Mouse (Mus musculus): ENCODE measurements at regions not wholly inside any gene's neighbourhood (a gene's known extent, or its start where the extent isn't known, plus 50 kb on each side); places are given as distances from the start of the nearest gene placed in this dataset.

DNA sequence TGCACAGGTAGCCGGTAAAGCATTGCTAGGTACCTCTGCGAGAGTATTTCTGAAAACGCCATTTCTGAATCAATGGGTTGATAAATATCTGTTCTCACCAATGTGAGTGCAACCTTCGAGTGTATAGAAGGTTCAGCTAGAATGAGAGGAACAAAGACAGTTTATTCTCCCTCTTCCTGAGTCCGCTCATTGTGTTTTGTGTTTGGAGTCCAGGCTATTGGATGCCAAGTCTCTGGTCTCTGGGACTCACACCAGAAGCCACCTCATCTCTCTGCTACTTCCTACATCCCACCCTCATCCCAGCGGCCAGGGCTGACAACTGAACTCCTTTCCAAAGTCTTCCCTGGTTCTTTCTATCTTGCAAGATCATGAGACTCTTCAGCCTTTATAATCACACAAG is 62.7 kb downstream of the Lrrc30 start:
- DNase-seq: peak; percentile 64

GRCm38 (mm10) chr17:67566216-67566615 is 66.3 kb downstream of the Lrrc30 start:
- DNase-seq: peak; percentile 64

DNA sequence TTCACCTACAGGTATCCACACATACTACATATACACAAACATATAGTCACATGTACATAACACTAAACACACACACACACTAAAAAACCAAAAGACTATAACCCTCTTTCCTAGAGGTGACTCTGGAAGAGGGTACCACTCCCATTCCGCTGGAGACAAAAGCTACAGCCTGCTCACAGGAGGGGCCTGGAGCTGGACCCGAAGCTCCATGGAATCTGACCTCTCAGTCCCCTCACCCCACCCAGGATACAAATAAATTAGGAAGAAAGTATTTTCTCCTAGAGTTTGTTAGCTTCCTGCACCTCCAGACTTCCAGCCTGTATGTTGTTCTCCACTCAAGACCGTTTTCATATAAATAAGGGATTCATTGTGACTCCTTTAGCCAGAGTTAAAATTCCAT is 66.8 kb downstream of the Lrrc30 start:
- peak; percentile 33 for DNase-seq

- DNase-seq: peak; percentile 50
Measured at GRCm38 (mm10) chr17:67564845-67565244, 67.7 kb downstream of the Lrrc30 start.

DNA sequence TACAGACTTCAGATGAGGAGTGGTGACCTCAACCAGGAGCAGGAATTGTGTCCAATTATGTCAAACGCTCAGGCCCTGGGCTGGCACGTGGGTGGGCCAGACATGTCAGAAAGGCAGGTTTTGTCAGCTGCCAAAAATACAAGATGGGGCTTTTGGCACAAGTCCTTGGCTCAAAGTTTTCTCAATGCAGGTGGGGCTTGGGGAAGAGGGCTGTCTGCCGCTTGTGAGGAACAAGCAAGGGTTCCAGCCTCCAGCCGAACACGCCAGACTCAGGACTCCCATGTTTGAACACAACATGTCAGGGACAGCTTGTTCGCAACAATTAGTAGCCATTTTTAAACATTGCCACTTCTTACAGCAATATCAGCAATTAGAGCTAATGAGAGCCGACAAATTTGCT is 69.5 kb downstream of the Lrrc30 start:
- no peak for DNase-seq

DNA sequence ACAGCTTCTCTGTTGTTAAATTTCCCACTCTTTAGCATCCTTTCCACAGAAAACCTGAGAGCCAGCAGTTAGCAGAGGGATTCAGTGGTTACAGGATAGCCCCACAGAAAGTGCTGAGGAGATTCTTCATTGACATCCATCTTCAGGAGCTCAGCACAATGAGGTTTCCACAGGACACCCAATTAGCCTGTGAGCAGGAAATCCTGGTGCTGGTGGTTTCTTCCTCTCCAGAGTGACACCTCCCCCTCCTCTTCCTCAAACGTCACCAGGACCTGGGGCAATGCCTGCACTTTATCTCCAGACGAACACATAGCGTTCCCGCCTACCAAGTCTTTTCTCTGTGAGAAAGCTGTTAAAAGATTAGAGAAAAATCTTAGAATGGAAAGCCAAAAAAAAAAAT is 70.7 kb downstream of the Lrrc30 start:
- DNase-seq: peak; percentile 69

DNA sequence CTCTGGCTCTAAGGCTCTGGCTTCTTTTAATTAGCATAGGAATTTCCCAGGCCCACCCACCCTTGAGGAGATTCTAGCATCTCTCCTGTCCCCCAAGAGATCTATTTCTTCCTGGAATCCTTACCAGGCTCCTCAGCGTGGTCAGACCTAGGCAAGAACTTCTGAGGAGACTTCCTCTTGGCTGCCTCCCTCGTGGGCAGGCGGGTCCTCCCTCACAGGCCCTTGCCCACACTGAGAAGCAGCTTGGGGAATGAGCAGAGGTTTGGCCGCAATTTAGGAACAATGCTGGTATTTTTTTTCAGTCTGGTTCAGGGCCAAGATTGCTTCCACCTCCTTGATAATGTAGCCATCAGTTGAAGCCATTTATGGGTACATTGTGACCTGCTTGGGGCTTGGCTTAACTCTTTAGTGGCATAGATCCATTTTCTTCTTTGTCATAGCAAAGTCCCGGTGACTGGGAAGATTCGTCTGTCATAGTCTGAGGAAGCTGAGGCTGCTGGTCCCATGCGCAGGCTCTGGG is 75.1 kb downstream of the Lrrc30 start:
- no peak for DNase-seq

DNA sequence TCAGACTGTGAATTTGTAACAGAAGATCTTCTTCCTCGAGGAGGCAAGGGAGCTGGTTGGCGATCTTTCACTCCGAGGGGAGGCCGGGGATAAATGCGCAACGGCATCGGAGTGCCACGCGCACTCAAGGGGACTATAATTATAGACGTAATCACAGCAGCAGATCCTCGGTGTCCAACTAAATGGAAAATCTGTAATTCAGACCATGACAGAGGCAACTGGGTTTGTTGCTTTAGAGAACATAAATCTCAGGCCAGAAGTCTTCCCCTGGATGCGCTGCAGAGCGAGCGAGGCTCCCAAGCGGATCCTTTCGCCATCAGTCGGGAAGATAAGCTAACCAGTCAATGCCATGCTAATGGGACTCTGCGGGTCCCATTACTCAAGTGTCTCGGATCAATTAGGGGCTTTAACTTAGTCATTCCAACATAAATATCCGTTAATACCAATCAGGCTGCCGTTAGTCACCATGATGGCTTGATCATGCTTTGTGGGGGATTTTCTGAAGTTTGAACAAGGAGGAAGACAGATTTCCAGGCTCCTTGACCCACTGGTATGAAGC is 79.9 kb downstream of the Lrrc30 start:
- no peak for DNase-seq

DNA sequence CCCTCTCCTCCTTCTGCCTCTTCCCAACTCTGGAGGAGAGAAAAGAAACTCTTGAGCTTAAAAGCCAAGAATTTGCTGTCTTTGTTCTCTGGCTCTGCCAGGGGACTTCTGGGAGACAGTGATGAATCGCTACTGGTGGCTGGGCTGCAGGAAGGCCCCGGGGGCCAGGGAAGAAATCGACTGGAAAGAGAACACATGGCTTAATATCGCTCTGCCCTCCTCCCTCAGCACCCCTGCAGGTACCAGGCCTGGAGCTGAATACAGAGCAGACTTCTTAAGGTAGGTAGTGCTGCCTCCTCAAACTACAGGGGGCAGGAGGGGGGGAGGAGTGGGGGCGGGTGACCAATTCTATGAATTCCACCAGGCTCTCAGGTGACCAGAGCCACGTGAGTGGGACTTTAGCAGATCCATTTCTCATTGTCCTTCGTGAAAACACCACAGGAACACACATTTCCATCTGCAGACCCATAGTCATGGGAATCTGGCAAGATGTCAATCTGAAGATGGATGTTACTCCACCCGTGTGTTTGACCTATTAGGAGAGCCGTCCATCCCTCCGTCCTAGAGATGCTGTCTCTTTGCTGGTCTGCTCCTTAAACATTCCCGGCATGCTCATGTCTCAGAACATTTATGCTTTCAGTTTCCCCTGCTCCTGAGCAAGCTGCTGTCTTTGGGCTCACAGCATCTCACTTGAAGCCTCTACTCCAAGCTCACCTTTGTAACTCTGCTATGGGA is 83.4 kb downstream of the Lrrc30 start:
- no peak for DNase-seq

- no peak for DNase-seq
Measured at GRCm38 (mm10) chr17:67544410-67544809, 88.1 kb downstream of the Lrrc30 start.

- no peak for DNase-seq
Measured at GRCm38 (mm10) chr17:67532331-67532730, 100.2 kb downstream of the Lrrc30 start.

- DNase-seq: peak; percentile 73
Measured at GRCm38 (mm10) chr17:67520848-67521411, 111.6 kb downstream of the Lrrc30 start.

GRCm38 (mm10) chr17:67515601-67516147 is 116.8 kb downstream of the Lrrc30 start:
- peak; percentile 50 for DNase-seq

DNA sequence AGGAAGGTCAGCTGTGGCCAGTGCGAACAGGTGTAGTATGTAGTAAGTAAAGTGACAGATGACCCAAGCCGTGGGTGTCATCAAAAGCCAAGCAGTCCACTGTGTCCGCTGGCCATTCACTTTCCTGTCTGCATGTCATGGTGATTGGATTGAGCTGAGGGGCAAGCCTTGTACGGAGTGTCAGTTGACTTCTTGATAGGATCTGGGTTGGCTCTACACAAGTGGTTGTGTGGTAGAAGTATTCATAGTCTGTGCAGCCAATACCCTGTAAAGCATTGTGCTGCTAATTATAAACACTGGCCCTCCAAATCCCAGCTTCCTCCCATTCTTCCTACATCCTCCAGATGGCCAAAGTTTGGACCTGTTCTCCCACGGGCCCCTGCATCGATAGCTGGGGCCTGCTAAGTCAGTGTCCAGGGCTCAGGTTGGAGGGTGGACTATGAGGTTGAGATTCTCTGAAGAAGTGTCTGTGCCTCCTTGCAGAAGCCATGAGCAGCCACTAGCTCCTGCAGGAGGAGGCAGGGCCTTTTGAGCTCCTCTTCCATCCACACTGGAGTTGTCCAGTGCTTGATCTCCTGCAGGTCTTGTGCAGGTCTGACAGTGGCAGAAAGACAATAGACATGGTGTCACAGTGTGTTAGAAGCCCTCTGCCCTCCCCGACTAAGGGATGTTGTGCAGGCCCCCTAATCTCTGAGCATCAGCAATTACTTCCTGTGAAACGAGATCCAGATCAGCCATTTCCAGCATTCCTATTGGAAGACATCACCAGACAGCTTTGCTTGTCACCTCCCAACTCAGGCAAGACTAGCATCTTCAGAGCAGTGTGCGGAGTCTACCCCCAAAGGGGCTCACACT is 117.9 kb downstream of the Lrrc30 start:
- peak; percentile 71 for DNase-seq

- peak; percentile 89 for DNase-seq
Measured at GRCm38 (mm10) chr17:67512699-67513450, 119.6 kb downstream of the Lrrc30 start.

- peak; percentile 12 for DNase-seq
Measured at GRCm38 (mm10) chr17:67512008-67512407, 120.5 kb downstream of the Lrrc30 start.

- no peak for DNase-seq
Measured at GRCm38 (mm10) chr17:67509921-67510320, 122.6 kb downstream of the Lrrc30 start.

DNA sequence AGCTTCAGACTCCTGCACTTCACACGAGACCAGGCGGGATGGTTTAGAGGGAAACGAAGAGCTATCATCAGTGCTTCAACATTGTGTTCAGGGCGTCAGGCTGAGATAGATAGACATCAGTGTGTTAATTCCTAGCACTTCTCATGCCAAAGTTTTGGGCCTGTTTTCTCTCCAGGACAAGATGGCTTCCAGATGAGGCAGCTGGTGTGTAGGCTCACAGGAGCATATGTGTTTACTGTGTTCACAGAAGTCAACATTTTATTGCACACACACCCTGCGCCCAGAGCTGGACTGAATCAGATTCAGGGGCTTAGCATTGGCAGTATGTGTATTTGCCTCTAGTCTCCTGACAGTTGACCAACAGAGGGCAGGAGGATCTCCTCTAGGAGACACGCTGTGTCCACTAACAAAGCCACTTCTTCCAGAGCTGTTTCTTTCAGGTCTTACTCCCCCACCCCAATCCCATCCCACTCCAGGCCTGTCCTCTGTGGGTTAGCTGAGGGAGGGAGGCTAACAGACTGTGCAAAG is 123.4 kb downstream of the Lrrc30 start:
- no peak for DNase-seq

DNA sequence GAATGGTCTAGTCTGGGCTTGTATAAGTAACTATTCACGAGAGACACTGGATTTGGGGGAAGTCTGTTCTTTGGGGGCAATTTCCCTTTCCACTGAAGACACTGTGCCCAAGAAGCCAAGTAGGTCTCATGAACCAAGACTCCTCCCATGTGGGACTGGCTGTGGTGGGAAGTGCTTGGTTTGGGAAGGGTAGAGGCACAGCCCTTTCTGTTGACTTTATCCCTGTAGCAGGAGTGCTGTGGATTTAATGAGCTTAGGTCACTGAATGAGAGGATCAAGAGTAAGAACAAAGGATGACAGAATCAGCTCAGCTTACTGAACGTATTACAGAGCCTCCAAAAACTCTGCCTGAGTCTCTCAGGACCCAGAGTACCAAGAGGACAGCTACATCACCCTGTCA is 124.2 kb downstream of the Lrrc30 start:
- no peak for DNase-seq

GRCm38 (mm10) chr17:67506466-67506865 is 126.1 kb downstream of the Lrrc30 start:
- no peak for DNase-seq

DNA sequence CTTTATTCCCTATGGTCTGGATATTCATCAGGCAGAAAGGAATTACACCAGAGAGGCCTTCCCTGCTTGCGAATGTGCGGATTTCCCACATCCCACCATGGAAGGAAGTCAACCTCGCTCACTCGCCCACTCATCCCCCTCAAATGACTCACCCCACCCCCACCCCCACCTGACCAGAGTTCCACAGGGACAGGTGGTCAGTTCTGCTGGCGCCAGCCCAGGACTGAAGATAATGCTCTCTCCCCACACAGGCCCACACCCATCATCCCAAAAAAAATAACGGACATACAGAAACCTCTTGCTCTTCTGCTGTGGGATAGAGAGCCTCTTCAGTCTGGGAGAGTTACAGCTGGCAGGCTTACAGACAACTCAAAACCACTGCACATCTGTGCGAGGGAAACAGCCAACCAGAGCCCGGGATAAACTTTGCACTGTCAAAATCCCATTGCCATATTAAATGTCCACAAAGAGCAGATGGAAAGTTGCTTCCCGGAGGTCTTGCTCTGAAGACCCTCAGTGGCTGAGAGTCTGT is 128.0 kb downstream of the Lrrc30 start:
- DNase-seq: no peak

Measured in lung, postnatal 36 days (tissue).